Mouse (Mus musculus): ENCODE results near the gene Galt.
"Not testable (repeated sequence)": the region's sequence is repeated elsewhere in the genome, so short reads cannot be mapped to it uniquely, and the experiment has no call there.

The Galt gene

GRCm38 (mm10) chr4:41781271-41781670 is 26.2 kb downstream of the Galt start:
- DNase-seq, result not testable (repeated sequence)

GRCm38 (mm10) chr4:41781748-41782485 is 26.9 kb downstream of the Galt start:
- DNase-seq, result peak in 1 of 2 experiments; percentile 38

GRCm38 (mm10) chr4:41782711-41783110 is 27.7 kb downstream of the Galt start:
- DNase-seq, result not testable (repeated sequence)

GRCm38 (mm10) chr4:41783197-41783596 is 28.2 kb downstream of the Galt start:
- not testable (repeated sequence) for DNase-seq

Measured in cerebellum, postnatal 10 days (tissue).